Mouse (Mus musculus) gastrocnemius, adult 8-10 months (tissue): ENCODE measurements at regions not wholly inside any gene's neighbourhood (a gene's known extent, or its start where the extent isn't known, plus 50 kb on each side); places are given as distances from the start of the nearest gene placed in this dataset.

Source experiments
- DNase-seq, 2 experiments: peaks; one replicate each; pipeline ENCODE4 v3.0.0; 2022; ENCODE audit warnings: low spot score in 2 of 2

DNA sequence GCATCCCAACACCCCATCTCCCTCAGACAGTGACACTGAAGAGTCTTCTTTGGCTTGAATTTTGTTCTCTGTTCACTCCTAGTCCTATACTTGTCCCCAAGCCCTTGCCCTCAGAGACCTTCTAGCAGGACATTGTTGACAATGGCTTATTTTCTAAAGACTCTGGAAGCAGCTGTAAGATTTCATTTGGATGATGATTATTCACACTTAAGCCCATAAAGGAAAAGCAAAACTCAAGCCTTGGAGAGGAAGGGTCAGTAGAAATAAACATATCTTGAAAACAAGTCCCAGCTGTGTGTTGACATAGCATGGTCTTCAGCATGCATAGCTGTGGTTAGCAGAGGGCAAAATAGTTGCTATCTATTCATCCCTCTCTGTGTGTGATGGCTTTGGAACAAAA, 59.9 kb upstream of the Cdh11 start:
- no peak for DNase-seq

DNA sequence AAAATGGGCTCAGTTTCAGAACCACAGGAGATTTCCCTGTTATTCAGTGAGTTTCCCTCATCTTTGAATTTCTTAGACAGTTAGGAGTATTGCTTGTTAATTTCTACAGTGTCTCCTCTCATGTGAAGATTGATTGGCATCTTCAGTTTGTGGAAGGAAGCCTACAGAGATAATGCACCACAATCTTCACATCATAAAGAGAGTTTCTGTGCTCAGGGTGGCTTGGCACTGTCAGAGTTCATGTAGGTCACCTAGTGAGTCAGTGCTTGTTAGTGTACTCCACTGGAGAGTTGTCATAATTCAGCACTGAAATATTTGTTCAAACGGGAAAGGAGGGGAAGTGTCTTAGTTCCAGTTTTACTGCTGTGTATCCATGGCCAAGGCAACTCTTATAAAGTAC, 74.6 kb upstream of the Cdh11 start:
- DNase-seq = no peak

DNA sequence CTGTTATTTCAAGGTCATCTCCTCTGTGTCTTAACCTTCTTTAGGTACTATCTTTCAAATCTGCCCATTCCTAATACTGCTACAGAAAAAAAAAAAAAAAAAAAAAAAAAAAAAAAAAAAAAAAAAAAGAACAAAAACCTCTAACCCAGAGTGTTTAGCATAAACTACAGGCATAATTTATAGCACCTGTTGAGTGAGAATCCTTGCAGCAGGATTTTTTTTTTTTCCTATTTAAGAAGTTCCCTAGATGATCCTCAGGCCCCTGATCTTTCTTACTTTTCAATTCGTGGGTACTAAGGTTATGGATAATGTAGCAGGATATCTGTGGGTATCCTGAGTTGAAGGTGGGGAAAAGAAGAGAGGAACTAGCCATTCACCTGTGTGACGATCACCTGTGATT, 114.1 kb upstream of the Cdh11 start:
- no peak for DNase-seq

DNA sequence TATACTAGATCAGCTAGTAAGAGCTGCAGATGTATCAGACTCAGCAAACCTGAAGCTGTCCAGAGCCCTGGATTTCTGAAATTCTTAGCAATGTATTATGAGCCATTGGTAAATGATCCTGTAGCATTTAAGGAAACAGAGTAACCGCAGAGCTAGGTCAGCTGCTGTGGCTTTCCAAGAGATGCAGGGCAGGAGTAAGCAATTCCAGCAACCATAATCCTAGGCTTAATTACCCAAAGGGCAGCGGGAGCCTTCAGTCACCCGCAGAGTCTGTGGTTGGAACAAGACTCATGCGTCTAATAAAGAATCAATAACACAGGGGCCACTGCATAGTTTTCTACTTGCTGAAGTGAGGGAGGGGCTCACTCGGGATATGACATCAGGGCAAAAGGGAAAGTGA, 115.2 kb upstream of the Cdh11 start:
- DNase-seq = no peak

DNA sequence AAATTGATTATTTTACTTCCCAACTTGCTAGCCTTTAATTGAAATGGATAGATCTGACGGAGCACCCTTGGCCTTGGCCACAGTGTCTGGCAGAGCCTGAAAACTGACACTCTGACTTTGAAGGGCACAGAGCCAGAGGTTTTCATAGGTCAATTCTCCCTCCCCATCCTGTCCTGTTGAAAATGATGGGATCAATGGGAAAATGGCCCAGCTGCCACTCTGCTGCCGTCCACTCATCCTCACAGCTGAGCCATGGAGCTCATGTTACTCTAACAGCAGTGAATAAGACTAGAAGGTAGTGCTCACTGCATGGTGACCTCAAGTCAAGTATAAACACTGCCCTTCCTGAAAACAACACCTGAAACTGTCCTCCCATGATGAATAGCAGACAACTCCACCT, 122.0 kb upstream of the Cdh11 start:
- no peak for DNase-seq

DNA sequence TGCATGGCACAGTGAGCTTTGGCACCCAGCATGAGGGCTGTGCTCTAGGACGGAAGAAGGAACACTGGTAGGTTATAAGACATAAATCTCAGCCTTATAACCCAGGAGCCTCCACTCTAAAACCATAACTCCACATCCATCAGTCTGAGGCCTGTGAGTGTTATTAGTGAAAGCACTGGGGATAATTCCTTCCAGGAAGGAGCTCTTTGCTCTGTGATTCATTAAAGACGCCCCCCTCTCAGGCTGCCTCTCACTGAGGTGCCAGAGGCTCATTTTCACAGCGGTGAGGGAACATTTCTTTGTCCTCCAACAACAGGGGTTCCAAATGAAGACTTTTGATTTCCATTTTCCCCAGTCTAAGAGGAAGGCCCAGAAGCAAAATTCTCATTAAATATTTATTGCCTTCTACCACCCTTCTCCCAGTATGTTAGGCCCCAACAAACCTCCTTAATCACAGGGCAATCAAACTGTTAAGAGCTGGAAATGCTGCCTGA, 145.9 kb upstream of the Cdh11 start:
- no peak for DNase-seq

DNA sequence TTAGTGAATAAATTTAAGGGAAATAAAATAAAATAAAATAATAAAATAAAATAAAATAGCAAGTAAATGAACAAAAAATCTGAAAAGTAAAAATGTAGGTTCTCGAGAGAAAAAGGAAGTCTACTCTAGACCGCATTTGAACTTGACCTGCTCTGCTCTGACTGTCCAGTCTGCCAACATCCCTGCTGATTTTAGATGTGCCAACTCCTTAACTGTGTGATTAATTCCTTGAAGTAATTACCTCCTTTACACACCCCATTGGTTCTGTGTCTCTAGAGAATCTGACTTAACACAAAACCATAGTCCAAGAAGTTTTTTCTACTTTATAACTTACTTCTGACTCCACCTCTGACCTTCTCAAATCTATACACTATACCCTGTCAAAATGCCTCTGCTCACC, 153.3 kb upstream of the Cdh11 start:
- no peak for DNase-seq

DNA sequence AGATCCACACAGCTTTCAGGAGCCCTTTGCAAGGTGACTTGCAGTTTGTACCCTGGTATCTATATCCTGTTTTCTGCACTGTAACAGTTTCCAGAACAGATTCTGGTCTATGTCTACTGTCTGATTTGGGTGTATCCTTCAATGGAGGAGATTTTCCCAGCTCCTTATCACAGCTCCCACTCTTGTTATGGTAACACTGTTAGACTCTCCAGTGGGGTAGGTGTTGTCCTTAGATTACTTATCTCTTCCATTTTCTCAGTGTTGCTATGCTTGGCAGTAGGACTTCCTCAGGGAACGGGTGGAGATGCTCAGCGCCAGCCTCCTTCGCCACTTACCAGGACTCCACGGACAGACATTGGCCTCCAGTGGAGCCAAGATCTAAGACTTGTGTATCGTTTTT, 160.1 kb upstream of the Cdh11 start:
- no peak for DNase-seq

DNA sequence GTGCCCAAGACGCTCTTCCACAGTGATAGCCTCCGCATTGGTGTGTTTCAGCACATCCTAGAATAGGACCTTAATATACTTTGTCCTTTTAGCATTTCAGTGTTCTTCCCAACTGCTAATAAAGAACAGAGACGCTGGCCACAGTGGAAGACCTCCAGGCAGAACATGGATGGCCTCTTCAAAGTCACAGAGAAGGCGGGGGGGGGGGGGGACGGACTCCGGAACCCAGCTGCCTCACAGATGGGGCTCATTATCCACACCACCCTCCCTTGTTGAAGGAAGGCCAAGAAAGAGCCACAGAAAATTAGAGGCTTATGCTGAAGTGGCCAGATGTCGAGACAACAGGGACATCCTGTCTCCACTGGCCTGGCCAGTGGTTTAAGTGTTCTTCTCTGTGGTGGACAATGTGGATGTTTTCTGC, 192.7 kb upstream of the Cdh11 start:
- DNase-seq = no peak

DNA sequence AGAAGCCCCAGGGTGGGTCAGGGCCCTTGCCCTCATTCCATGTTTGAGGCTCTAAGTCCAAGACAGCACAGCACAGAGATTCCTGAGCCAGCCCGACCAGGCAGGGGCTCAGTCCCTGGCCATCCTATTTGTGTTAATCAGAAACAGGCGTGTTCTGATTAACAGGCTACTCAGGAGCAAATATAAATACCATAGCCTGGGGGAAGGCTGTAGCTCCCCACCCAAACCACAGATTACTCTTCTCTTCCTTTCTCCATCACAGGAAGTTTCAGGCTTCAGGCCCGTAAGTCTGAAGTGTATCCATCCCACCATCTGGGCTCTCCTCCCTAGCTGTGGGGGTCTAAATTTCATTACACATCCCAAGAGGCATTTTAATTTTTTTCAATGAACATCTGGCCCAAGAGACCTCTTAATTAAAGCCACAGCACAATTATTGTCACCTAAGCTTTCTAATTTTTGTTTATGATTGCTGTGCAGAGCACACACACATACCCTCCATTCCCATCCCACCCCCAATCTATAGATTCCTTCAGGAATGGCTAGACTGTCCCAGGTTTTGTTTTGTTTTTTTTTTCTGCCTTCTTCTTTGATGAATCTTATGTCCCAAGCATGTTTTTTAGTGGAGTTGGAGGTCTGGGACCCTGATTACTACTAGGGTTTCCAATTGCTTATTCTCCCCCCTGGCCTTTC, 197.9 kb upstream of the Cdh11 start:
- no peak for DNase-seq

DNA sequence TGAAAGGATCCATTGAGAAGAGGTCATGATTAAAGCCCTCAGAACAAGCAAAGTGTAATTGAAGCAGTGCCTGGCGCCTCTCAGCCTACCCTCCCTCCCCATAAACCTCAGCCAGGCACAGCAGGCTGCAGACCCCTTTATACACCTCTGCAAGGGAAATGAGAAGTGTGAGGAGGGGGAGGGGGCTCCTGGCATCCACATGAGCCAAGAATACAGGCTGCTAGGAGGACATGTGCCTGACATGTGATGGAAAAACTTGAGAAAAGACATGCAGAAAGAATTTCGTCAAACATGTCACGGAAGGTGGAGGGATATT, 198.4 kb upstream of the Cdh11 start:
- DNase-seq = no peak

DNA sequence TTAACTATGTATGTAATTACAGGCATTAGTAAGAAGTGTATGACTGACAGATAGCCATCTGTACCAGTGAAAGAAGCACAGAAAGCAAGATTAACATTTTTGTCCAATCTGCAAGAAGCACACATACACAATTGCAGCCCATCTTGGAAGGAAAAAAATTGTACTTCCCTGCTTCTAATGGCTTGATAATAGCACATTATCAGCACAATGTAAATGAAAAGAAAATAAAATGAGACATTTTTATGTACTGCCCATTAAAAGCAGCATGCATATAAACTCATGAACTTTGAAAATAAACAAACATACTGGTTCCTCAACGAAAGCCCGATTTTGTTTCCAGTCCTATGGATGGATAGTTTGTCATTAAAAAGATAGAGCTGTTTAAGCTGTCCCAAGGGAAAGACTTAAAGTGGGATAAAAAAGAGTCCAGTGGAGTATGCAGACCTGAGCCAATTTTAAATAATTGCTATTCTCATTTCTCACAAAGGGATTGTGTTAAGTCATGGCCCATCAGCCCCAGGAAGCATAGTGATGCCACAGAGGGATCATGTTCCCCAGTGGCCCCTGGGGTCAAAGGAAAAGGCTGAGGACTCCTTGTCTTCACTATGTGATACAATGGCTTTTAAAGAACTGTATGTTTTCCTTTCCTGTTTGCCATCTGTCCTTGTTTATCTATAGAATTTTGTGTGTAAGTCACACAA, 222.0 kb upstream of the Cdh11 start:
- DNase-seq = no peak

DNA sequence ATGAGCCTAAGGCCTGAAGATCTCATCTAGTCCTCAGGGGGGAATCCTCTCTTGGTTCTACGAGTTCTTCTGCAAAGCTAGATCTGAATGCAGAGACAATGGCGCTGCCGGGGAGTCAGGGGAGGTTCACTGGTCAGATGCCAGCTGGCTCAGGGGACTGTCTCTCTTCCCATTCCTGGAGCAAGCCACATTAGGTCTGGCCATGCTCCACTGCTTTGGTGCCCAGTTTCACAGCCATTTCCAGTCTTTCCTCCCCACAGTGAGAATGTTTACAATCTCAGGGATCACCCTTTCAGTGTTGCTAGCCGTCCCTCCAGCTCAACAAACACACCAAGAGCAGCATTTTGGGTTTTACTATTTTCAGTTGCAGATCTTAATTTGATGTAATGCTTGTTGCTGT, 233.7 kb upstream of the Cdh11 start:
- peak in 1 of 2 experiments; percentile 6 for DNase-seq

DNA sequence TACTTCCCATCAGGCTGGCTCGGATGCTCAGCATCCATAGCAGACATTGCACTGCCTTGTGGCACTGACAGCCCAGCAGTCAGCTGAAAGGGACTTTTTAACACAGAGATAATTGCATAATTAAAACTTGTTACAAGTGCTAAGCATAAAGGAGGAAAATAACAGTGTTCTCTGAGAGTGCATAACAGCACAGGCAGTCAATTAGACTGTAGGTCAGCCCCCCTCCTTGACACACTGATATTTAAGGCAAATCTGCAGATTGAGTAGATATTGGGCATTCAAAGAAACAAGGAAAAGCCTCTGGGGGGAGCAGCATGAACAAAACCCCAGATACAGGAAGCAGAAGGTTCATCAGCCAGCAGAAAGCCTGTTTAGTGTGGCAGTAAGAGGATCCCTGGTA, 237.8 kb upstream of the Cdh11 start:
- no peak for DNase-seq

DNA sequence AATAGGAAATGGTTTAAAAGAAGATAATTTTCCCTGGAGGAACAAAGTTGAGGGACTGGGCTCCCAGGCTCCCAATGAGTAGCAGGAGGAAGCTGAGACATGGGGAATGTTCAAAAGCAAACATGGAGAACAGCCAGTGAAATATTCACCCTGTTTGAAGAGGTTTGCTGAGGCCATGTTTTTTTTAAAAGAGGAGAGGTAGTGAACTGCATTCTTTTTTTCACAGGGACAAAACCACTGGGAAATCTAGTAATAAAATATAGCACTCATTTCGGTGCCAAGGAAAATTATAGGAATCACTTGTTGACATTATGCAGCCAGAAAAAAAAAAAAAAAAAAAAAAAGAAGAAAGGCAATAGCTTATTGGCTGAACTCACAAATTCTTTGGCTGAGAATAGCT, 246.3 kb upstream of the Cdh11 start:
- no peak for DNase-seq

DNA sequence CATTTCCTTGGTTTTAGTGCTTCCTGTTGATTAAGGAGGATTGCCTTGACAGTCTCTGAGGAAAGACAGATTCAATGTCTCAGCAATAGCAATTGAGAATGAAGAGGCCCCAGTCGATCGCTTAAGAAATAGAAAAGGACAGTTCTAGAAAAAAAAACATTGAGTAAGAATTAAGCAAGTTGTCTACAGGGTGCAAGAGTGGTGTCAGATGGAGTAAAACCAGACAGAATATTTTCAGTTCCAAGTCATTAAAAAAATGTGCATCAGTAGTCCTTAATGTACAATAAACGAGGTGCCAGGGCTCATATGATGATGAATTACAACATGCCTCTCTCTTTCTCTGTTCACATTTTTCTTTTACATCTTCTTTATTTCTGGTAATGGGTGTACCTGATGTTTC, 248.5 kb upstream of the Cdh11 start:
- DNase-seq = no peak

DNA sequence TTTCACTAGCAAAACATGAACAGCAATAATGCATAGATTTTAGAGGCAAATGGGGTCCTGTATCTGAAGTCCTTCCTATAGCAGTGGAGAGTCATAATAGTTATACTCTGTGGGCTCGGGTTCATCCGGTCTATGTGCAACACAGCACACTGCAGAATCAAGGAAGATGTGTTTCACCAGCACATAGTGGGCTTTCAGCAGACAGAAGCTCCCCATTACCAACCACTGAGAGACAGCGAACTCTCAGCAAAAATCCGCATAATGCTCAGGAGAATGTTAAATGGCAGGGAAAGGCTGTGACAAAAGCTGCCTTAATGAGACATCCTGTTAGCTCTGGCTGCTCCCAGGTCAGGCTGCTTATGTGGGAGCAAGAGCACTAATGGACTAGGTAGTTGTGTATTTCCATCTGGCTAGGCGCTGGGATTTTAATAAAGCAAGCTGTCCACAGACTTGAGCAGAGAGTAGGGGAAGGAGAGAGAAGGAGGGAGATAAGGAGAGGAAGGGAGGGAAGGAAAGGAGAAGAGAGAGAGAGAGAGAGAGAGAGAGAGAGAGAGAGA, 286.7 kb upstream of the Cdh11 start:
- DNase-seq = no peak

DNA sequence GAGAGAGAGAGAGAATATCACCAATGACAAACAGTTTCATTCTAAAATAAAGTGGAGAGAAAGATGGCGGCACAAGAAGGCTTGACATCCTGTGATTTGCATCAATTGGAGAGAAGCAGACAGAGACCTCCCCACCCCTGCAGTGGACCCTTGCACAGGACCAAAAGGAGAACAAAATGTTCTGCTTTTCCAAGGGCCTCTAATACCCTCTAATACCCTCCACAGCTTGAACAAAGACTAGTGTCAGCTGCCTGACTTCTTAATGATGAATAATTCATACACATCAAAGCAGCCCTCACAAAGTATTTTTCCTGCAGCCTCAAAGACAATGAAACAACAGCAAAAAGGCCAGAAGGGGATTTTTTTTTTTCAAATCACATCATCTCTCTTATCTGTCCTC, 287.2 kb upstream of the Cdh11 start:
- no peak for DNase-seq

DNA sequence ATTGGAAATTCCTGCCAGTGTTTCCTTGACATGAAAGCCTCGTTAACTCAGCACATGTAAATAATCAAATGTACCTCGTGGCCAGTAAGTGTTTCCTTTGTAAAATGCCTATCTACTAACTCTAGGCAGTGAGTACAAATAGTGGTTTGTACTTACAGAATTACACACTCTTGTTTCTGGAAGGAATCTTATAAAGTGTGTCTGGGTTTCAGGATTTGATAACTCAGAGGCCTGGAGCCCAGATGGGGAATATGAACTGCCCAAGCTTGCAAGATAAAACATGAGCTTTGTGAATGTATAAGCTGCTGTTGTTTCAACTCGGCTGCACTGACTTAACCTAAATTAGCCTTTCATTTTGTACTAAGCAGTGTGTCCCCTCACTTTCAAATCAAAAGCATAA, 293.1 kb upstream of the Cdh11 start:
- DNase-seq = no peak

DNA sequence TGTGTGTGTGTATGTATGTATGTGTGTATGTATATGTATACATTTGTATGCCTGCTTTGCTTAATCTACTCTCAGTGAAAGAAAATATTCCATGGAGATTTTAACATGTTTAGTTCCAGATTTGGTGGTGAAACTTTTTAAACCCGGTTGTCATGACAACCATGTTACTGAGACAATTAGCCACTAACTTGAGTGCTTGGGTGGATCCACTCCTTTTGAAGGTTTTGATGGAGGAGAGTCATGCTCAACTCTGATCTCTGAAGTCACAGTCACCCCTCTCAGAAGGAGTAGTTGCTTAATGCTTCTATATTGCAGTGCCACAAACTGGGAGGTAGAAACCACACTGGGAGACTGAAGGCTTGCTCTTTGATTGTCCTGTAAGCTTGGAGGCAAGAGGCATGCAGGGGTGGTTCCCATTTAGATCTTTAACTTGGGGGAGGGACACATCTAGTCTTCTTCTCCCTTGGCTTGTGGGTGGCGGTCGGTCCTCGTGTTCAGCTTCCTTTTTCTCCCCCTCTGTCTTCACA, 301.6 kb upstream of the Cdh11 start:
- DNase-seq = no peak

DNA sequence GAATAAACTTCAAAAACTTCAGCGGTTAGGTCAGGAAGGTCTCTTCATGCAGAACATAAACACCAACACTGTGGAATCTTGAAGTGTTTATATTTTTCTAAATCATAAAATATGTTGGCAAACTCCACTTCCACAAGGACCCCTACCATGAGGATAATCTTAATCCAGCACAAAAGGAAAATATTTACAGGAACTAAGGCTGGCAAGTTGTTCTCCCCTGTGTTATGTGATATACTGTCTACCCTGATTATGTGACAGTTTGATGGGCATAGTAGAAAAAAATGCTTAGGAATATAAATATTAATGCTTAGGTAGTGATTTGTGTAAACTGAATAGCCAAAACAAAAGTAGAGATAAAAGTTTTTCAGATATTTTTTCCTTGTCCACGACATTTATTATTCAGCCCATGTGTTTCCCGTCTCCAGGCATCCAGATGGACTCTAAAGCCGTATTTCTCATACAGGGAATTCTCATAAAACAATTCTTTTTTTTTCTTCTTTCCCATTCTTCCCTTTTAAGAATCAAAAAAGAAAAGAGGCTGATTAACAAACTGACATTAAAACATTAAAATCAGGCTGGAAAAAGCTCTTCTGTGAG, 311.2 kb upstream of the Cdh11 start:
- DNase-seq = no peak

DNA sequence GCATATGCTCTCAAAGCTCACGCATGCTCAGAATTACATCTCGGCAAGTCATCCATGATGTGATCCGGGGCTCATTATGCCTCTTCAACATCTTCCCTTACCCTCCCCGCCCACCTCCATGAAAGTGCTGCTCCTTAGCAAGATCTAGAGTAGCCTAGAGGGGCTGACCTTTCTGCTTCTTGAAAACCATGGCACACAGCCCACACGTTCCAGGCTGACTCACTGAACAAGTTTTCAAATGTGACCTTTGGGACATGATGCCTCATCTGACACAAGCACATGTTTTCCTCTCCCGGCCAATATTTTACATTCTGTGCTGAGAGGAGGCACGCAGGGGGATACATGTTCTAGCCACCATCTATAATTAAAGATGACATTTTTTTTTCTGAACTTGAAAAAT, 340.1 kb upstream of the Cdh11 start:
- peak; percentile 4 to 6 for DNase-seq

DNA sequence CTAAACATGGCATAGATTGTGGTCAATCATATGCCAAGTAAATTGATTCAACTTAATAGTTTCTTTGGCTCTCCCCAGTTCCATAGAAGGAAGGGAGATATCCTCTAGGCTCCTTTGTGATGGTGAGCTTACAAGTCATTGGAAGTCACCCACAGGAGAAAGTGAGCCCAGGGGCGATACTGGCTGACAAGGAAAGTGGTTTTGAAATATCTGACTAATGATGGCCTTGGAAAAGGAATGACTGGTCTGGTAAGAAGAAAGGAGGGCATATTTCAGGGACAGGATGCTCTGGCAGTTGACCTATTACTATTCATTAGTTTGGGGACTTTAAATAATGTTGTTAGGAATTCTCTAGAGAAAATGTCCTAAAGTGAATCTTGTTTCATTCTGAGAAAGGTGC, 352.7 kb upstream of the Cdh11 start:
- no peak for DNase-seq
